Mouse (Mus musculus): Measurements from ENCODE around the gene Pxn. TPM values are rescaled to one million over a fixed set of nuclear protein-coding genes. Genes with fewer than 3 reads are reported as not detected.

The Pxn gene
- polyA plus RNA-seq, 1 experiment, result 82.6 TPM

- Histone ChIP-seq H3K27me3 (ENCODE audit: control insufficient read depth, insufficient read depth, low read length) (peaks cover 6% of the 10 kb centered on the region; the same call in 1 of the 2 replicates), H3K36me3 (ENCODE audit: control insufficient read depth, insufficient read depth, low read length) (no peaks in the 10 kb centered on the region), H3K27ac (ENCODE audit: control insufficient read depth, insufficient read depth, low read depth, low read length) (no peak overlapping the region), H3K4me3 (ENCODE audit: control insufficient read depth, low read depth, low read length) (peak overlapping the region; percentile 82), H3K4me1 (ENCODE audit: control insufficient read depth, insufficient read depth, low read length) (peaks cover 28% of the 10 kb centered on the region)
- TF ChIP-seq POLR2A (IDR thresholded peaks at IDR 0.05; ENCODE audit: control insufficient read depth, low read depth, low read length), result no peak
- no peak for TF ChIP-seq CTCF (IDR thresholded peaks at IDR 0.05; ENCODE audit: control insufficient read depth, insufficient read depth, insufficient replicate concordance, low read depth, low read length)
These were observed 23.8 kb upstream of the Pxn start for GRCm38 (mm10) chr5:115482390-115483265.

DNA sequence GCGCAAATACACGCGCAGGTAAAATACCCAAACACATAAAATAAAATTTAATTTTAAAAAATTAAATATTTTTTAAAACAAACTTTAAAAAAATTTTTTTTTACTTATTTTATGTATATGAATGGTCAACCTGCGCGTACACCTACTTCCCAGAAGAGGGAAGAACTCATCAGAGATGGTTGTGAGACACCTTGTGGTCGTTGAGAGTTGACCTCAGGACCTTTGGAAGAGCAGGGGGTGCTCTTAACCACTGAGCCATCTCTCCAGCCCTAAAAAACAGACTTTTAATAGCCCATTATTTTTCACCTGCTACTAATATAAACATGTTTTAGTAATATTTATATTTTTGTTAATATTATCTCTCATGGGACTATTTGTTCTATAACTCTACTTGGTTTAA is 23.1 kb upstream of the Pxn start:
- no peak for TF ChIP-seq CTCF (IDR thresholded peaks at IDR 0.05; ENCODE audit: control insufficient read depth, insufficient read depth, insufficient replicate concordance, low read depth, low read length)
- TF ChIP-seq POLR2A (IDR thresholded peaks at IDR 0.05; ENCODE audit: control insufficient read depth, low read depth, low read length), result no peak
- Histone ChIP-seq H3K27ac (ENCODE audit: control insufficient read depth, insufficient read depth, low read depth, low read length) (no peak overlapping the region), H3K4me3 (ENCODE audit: control insufficient read depth, low read depth, low read length) (peak overlapping the region; percentile 82), H3K36me3 (ENCODE audit: control insufficient read depth, insufficient read depth, low read length) (no peaks in the 10 kb centered on the region), H3K4me1 (ENCODE audit: control insufficient read depth, insufficient read depth, low read length) (peaks cover 28% of the 10 kb centered on the region), H3K27me3 (ENCODE audit: control insufficient read depth, insufficient read depth, low read length) (peaks cover 6% of the 10 kb centered on the region; the same call in 1 of the 2 replicates)

- Histone ChIP-seq H3K4me1 (ENCODE audit: control insufficient read depth, insufficient read depth, low read length) (peaks cover 28% of the 10 kb centered on the region), H3K4me3 (ENCODE audit: control insufficient read depth, low read depth, low read length) (peak within 1 kb of the TSS; percentile 93), H3K27me3 (ENCODE audit: control insufficient read depth, insufficient read depth, low read length) (peaks cover 6% of the 10 kb centered on the region; the same call in 1 of the 2 replicates), H3K36me3 (ENCODE audit: control insufficient read depth, insufficient read depth, low read length) (no peaks in the 10 kb centered on the region), H3K27ac (ENCODE audit: control insufficient read depth, insufficient read depth, low read depth, low read length) (peak within 1 kb of the TSS; percentile 90)
- TF ChIP-seq POLR2A (IDR thresholded peaks at IDR 0.05; ENCODE audit: control insufficient read depth, low read depth, low read length) (peak; percentile 70), CTCF (IDR thresholded peaks at IDR 0.05; ENCODE audit: control insufficient read depth, insufficient read depth, insufficient replicate concordance, low read depth, low read length) (no peak)
These were observed 22.2 kb upstream of the Pxn start, which contains the start of gene Sirt4 for GRCm38 (mm10) chr5:115483947-115484920. Gene Sirt4, minus strand, starts transcription at chr5:115484725.

- Histone ChIP-seq H3K27ac (ENCODE audit: control insufficient read depth, insufficient read depth, low read depth, low read length) (no peak overlapping the region), H3K36me3 (ENCODE audit: control insufficient read depth, insufficient read depth, low read length) (no peaks in the 10 kb centered on the region), H3K4me1 (ENCODE audit: control insufficient read depth, insufficient read depth, low read length) (peaks cover 22% of the 10 kb centered on the region), H3K27me3 (ENCODE audit: control insufficient read depth, insufficient read depth, low read length) (peaks cover 6% of the 10 kb centered on the region; the same call in 1 of the 2 replicates), H3K4me3 (ENCODE audit: control insufficient read depth, low read depth, low read length) (peak overlapping the region; percentile 93)
- TF ChIP-seq CTCF (IDR thresholded peaks at IDR 0.05; ENCODE audit: control insufficient read depth, insufficient read depth, insufficient replicate concordance, low read depth, low read length), result no peak
- TF ChIP-seq POLR2A (IDR thresholded peaks at IDR 0.05; ENCODE audit: control insufficient read depth, low read depth, low read length), result no peak
These were observed 21.5 kb upstream of the Pxn start for GRCm38 (mm10) chr5:115484996-115485395.

DNA sequence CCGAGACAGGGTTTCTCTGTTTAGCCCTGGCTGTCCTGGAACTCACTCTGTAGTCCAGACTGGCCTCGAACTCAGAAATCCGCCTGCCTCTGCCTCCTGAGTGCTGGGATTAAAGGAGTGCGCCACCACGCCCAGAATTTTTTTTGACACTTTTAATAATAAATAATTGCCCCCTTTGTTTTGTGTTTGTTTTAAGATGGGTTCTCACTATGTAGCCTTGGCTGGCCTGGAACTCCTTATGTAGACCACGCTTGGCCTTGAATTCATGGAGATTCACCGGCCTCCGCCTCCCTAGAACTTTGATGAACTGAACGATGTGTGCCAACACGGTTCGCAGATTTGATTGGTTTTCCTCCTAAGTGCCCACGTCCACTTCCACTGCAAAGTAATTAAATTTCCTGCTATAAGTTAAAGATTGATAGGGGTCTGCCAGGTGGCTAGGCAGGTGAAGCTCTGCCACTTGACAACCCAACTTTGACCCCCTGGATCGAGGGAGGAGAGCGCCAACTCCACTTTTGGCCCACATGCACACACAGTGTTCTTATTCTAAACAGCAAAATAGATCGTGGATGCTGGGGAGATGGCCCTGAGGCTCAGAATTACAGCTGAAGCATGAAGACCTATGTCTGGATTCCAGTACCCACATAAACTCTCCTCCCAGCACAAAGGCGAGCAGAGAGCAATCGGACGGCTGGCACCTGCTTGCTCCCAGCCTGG is 20.8 kb upstream of the Pxn start:
- peak overlapping the region; percentile 65 for H3K4me3 ChIP-seq (ENCODE audit: control insufficient read depth, low read depth, low read length)
- H3K36me3 ChIP-seq (ENCODE audit: control insufficient read depth, insufficient read depth, low read length), result no peaks in the 10 kb centered on the region
- no peak overlapping the region for H3K27ac ChIP-seq (ENCODE audit: control insufficient read depth, insufficient read depth, low read depth, low read length)
- H3K27me3 ChIP-seq (ENCODE audit: control insufficient read depth, insufficient read depth, low read length), result peaks cover 6% of the 10 kb centered on the region; the same call in 1 of the 2 replicates
- H3K4me1 ChIP-seq (ENCODE audit: control insufficient read depth, insufficient read depth, low read length), result peaks cover 20% of the 10 kb centered on the region
- no peak for TF ChIP-seq CTCF (IDR thresholded peaks at IDR 0.05; ENCODE audit: control insufficient read depth, insufficient read depth, insufficient replicate concordance, low read depth, low read length)
- TF ChIP-seq POLR2A (IDR thresholded peaks at IDR 0.05; ENCODE audit: control insufficient read depth, low read depth, low read length), result no peak

DNA sequence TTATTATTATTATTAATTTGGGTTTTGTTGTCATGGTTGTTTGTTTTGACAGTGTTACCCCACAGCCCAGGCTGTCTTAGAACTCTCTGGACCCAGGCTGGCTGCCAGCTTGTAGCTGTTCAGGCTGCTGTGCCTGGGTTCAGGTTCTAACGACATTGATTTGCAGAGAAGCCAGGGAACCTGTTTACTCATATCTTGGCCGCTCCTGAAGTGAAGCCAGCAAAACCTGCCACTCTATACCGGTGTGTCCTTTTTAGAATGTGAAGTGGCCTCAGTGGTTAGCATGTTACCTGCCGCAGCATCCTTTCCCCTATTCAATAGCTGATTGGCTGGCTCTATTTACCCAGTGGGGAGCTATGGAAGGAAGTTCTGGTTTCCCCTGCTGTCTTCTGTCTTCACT is 19.8 kb upstream of the Pxn start:
- TF ChIP-seq CTCF (IDR thresholded peaks at IDR 0.05; ENCODE audit: control insufficient read depth, insufficient read depth, insufficient replicate concordance, low read depth, low read length) (no peak), POLR2A (IDR thresholded peaks at IDR 0.05; ENCODE audit: control insufficient read depth, low read depth, low read length) (no peak)
- Histone ChIP-seq H3K27ac (ENCODE audit: control insufficient read depth, insufficient read depth, low read depth, low read length) (no peak overlapping the region), H3K27me3 (ENCODE audit: control insufficient read depth, insufficient read depth, low read length) (peaks cover 6% of the 10 kb centered on the region; the same call in 1 of the 2 replicates), H3K4me1 (ENCODE audit: control insufficient read depth, insufficient read depth, low read length) (peaks cover 19% of the 10 kb centered on the region), H3K4me3 (ENCODE audit: control insufficient read depth, low read depth, low read length) (peak overlapping the region; percentile 41), H3K36me3 (ENCODE audit: control insufficient read depth, insufficient read depth, low read length) (no peaks in the 10 kb centered on the region)
